Mouse (Mus musculus) liver, embryonic 16.5 days (tissue): ENCODE data around the gene Rab23. TPM values are rescaled to one million over a fixed set of nuclear protein-coding genes. Genes with fewer than 3 reads are reported as not detected.

Experiments
- ATAC-seq: fragments of 200-750 bp; cut with Nextera tagmentation; 2 replicates; pipeline ENCODE4 v1.8.0; 2017; ENCODE audit warnings: low read depth, mild to moderate bottlenecking, moderate number of reproducible peaks, moderate library complexity
- H3K27ac ChIP-seq: fragments of 300-500 bp; sonication (generic); 2 replicates; pipeline ENCODE4 v1.5.1; 2014; ENCODE audit warnings: mild to moderate bottlenecking, low read length
- H3K27me3 ChIP-seq: fragments of 300-500 bp; sonication (generic); 2 replicates; pipeline ENCODE4 v1.6.1; 2014; ENCODE audit warnings: low read depth, low read length, mixed read lengths; ENCODE audit not compliant: control insufficient read depth, insufficient read depth
- H3K36me3 ChIP-seq: fragments of 300-500 bp; sonication (generic); 2 replicates; pipeline ENCODE4 v1.6.1; 2014; ENCODE audit warnings: mild to moderate bottlenecking; ENCODE audit not compliant: control insufficient read depth, insufficient read depth
- H3K4me1 ChIP-seq: fragments of 300-500 bp; sonication (generic); 2 replicates; pipeline ENCODE4 v1.6.1; 2014; ENCODE audit warnings: low read depth, low read length, mixed read lengths; ENCODE audit not compliant: control insufficient read depth
- H3K4me2 ChIP-seq: fragments of 300-500 bp; sonication (generic); 2 replicates; pipeline ENCODE4 v1.6.1; 2014; ENCODE audit warnings: low read depth, low read length, mixed read lengths
- H3K4me3 ChIP-seq: fragments of 300-500 bp; sonication (generic); 2 replicates; pipeline ENCODE4 v1.5.1; 2014; ENCODE audit warnings: low read depth, mild to moderate bottlenecking, low read length
- H3K9ac ChIP-seq: fragments of 300-500 bp; sonication (generic); 2 replicates; pipeline ENCODE4 v1.6.1; 2014; ENCODE audit warnings: low read depth, low read length
- H3K9me3 ChIP-seq: fragments of 300-500 bp; sonication (generic); replicated peaks from 2 replicates; pipeline ENCODE4 v1.6.1; 2016; ENCODE audit warnings: low read length; ENCODE audit not compliant: control insufficient read depth
- WGBS: fragments of 180-500 bp; shearing (Covaris S2); extraction: QIAGEN DNeasy Blood & Tissue Kit; methylation state at CpG from one replicate; pipeline ENCODE4 v1.1.7; 2014; ENCODE audit not compliant: insufficient replicate concordance; 5-methylcytosine and 5-hydroxymethylcytosine counted together
- polyA plus RNA-seq: library from polyadenylated mRNA; unstranded; fragments of >200 nt; fragmentation: Nextera tagmentation; extraction: Ambion mirVana; gene quantifications from 2 replicates; pipeline ENCODE4 v1.2.1, GENCODE M21; 2015

The Rab23 gene
- polyA plus RNA-seq, 1 experiment from 2014 or later: 4.3 TPM

- no peaks in the 10 kb centered on the region; the same call in 1 of the 2 replicates for H3K36me3 ChIP-seq
- no peaks in the 10 kb centered on the region for H3K9me3 ChIP-seq
- peak overlapping the region; percentile 93 for H3K4me3 ChIP-seq
- peak overlapping the region; percentile 96 for H3K4me2 ChIP-seq
- no peaks in the 10 kb centered on the region for H3K27me3 ChIP-seq
- ATAC-seq: peak; percentile 28; the same call in 1 of the 2 replicates
- peaks cover 39% of the 10 kb centered on the region for H3K4me1 ChIP-seq
- H3K27ac ChIP-seq: peak overlapping the region; percentile 85
- WGBS: 39% methylated on average over 7 of the region's 7 CpGs
- H3K9ac ChIP-seq: peak overlapping the region; percentile 95
Observed at GRCm38 (mm10) chr1:33755799-33756198, 36.1 kb downstream of the Rab23 start.

GRCm38 (mm10) chr1:33756258-33757032 is 36.8 kb downstream of the Rab23 start:
- Histone ChIP-seq H3K27ac (peak overlapping the region; percentile 85), H3K36me3 (no peaks in the 10 kb centered on the region), H3K4me1 (peaks cover 39% of the 10 kb centered on the region), H3K4me3 (peak overlapping the region; percentile 93), H3K9me3 (no peaks in the 10 kb centered on the region), H3K27me3 (no peaks in the 10 kb centered on the region), H3K9ac (peak overlapping the region; percentile 95), H3K4me2 (peak overlapping the region; percentile 96)
- no peak for ATAC-seq
- WGBS: 10% methylated on average over 18 of the region's 18 CpGs

- under 1% methylated on average over 14 of the region's 14 CpGs for WGBS
- Histone ChIP-seq H3K4me3 (peak overlapping the region; percentile 93), H3K27ac (peak overlapping the region; percentile 85), H3K4me1 (peaks cover 39% of the 10 kb centered on the region), H3K4me2 (peak overlapping the region; percentile 96), H3K9me3 (no peaks in the 10 kb centered on the region), H3K9ac (peak overlapping the region; percentile 95), H3K36me3 (no peaks in the 10 kb centered on the region), H3K27me3 (no peaks in the 10 kb centered on the region)
- ATAC-seq: no peak
Observed at GRCm38 (mm10) chr1:33757033-33757413, 37.3 kb downstream of the Rab23 start.

GRCm38 (mm10) chr1:33757491-33758041 is 37.9 kb downstream of the Rab23 start, which contains the start of gene Bag2:
TSS of gene Bag2 (minus strand) at chr1:33757795.
- Histone ChIP-seq H3K27ac (peak within 1 kb of the TSS; percentile 85), H3K36me3 (no peaks in the 10 kb centered on the region), H3K9me3 (no peaks in the 10 kb centered on the region), H3K9ac (peak within 1 kb of the TSS; percentile 95), H3K4me2 (peak within 1 kb of the TSS; percentile 96), H3K4me3 (peak within 1 kb of the TSS; percentile 93), H3K4me1 (peaks cover 39% of the 10 kb centered on the region), H3K27me3 (no peaks in the 10 kb centered on the region)
- WGBS: 1% methylated on average over 56 of the region's 61 CpGs
- ATAC-seq: peak; percentile 75

GRCm38 (mm10) chr1:33758488-33758887 is 38.8 kb downstream of the Rab23 start:
- H3K36me3 ChIP-seq: no peaks in the 10 kb centered on the region
- H3K4me2 ChIP-seq: peak overlapping the region; percentile 96
- H3K9ac ChIP-seq: no peak overlapping the region
- ATAC-seq: no peak
- peak overlapping the region; percentile 85 for H3K27ac ChIP-seq
- WGBS: 33% methylated on average over 4 of the region's 4 CpGs
- peaks cover 39% of the 10 kb centered on the region for H3K4me1 ChIP-seq
- H3K4me3 ChIP-seq: no peak overlapping the region; the same call in 1 of the 2 replicates
- H3K27me3 ChIP-seq: no peaks in the 10 kb centered on the region
- H3K9me3 ChIP-seq: no peaks in the 10 kb centered on the region

GRCm38 (mm10) chr1:33763826-33764225 is 44.1 kb downstream of the Rab23 start:
- WGBS: 66% methylated on average over 2 of the region's 2 CpGs
- H3K36me3 ChIP-seq: no peaks in the 10 kb centered on the region
- no peak for ATAC-seq

GRCm38 (mm10) chr1:33765468-33766080 is 45.9 kb downstream of the Rab23 start:
- Histone ChIP-seq H3K4me1 (no peaks in the 10 kb centered on the region; the same call in 1 of the 2 replicates), H3K27me3 (no peaks in the 10 kb centered on the region), H3K4me3 (no peak overlapping the region), H3K27ac (no peak overlapping the region), H3K9ac (no peak overlapping the region), H3K36me3 (peaks cover 7% of the 10 kb centered on the region), H3K9me3 (no peaks in the 10 kb centered on the region), H3K4me2 (no peak overlapping the region)
- 86% methylated on average over 11 of the region's 11 CpGs for WGBS
- ATAC-seq: no peak

More at GRCm38 (mm10) chr1:33763826-33764225, 44.1 kb downstream of the Rab23 start:
- H3K4me2 ChIP-seq: no peak overlapping the region
- no peak overlapping the region for H3K27ac ChIP-seq
- no peak overlapping the region for H3K4me3 ChIP-seq
- no peaks in the 10 kb centered on the region for H3K9me3 ChIP-seq
- no peak overlapping the region for H3K9ac ChIP-seq
- H3K4me1 ChIP-seq: peaks cover under 1% of the 10 kb centered on the region
- H3K27me3 ChIP-seq: no peaks in the 10 kb centered on the region

GRCm38 (mm10) chr1:33766520-33767508 is 47.1 kb downstream of the Rab23 start:
- H3K27me3 ChIP-seq: no peaks in the 10 kb centered on the region
- 81% methylated on average over 16 of the region's 16 CpGs for WGBS
- H3K4me1 ChIP-seq: no peaks in the 10 kb centered on the region; the same call in 1 of the 2 replicates
- no peak overlapping the region for H3K4me3 ChIP-seq
- no peak overlapping the region for H3K27ac ChIP-seq
- H3K9ac ChIP-seq: no peak overlapping the region
- ATAC-seq: no peak
- H3K9me3 ChIP-seq: no peaks in the 10 kb centered on the region
- H3K36me3 ChIP-seq: peaks cover 11% of the 10 kb centered on the region
- H3K4me2 ChIP-seq: no peak overlapping the region
